Mouse (Mus musculus) cortical plate, adult 2 months (tissue): ENCODE data around the gene Tcp11.

Experiments
- CTCF ChIP-seq: fragments of 200-500 bp; IDR thresholded peaks from 2 replicates; pipeline ENCODE4 v1.5.1; 2011; ENCODE audit warnings: mild to moderate bottlenecking, control low read depth, low read length; ENCODE audit not compliant: insufficient read depth; ENCODE audit errors: extremely low read depth
- POLR2A ChIP-seq: fragments of 200-500 bp; IDR thresholded peaks from 2 replicates; pipeline ENCODE4 v1.6.1; 2011; ENCODE audit warnings: mild to moderate bottlenecking, low read length, control low read depth; ENCODE audit not compliant: insufficient read depth; ENCODE audit errors: extremely low read depth

DNA sequence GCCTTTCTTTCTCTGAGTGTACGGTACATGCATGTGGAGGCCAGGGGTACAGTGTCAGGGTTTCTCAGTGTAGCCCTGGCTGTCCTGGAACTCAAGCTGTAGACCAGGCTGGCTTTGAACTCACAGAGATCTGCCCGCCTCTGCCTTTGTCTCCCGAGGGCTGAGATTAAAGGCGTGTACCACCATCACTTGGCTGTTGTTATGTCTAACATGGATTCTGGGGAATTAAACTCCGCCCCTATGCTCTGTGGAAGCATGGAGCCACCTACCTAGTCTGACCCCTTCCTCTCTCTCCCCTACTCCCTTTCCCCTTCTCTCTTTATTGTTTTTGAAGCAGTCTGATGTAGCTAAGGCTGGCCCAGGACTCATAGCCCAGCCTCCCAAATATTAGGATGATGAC lies 49.4 kb upstream of the Tcp11 start:
- no peak for TF ChIP-seq CTCF
- no peak for TF ChIP-seq POLR2A
